Mouse (Mus musculus) left cerebral cortex, postnatal 25 days (tissue): Measurements from ENCODE around the gene A630095N17Rik. TPM values are rescaled to one million over a fixed set of nuclear protein-coding genes. Genes with fewer than 3 reads are reported as not detected.

Experiments
- DNase-seq, 2 experiments: peaks; one replicate each; pipeline ENCODE4 v3.0.0; 2022; ENCODE audit warnings: low spot score in 2 of 2, mixed read lengths in 1 of 2
- intact Hi-C: fragments of 180-260 bp; cut with DNase I; formaldehyde crosslinking; loops from one replicate; pipeline ENCODE4 v1.15.1; 2025
- total RNA-seq, 2 experiments: library from RNA; stranded (reverse); gene quantifications; 2 replicates each; pipeline ENCODE4 v1.2.3; 2021

A630095N17Rik gene
- total RNA-seq, 2 experiments from 2014 or later: not detected

- peak; percentile 38 to 65 for DNase-seq
- intact Hi-C loops: no loop called here
Measured at GRCm38 (mm10) chr1:75217893-75218226, 14.0 kb downstream of the A630095N17Rik start.

- intact Hi-C loops: no loop called here
- no peak for DNase-seq
Measured at GRCm38 (mm10) chr1:75216797-75217585, 14.9 kb downstream of the A630095N17Rik start.

GRCm38 (mm10) chr1:75215785-75216184, 16.1 kb downstream of the A630095N17Rik start:
- DNase-seq: no peak
- intact Hi-C loops: no loop called here

DNA sequence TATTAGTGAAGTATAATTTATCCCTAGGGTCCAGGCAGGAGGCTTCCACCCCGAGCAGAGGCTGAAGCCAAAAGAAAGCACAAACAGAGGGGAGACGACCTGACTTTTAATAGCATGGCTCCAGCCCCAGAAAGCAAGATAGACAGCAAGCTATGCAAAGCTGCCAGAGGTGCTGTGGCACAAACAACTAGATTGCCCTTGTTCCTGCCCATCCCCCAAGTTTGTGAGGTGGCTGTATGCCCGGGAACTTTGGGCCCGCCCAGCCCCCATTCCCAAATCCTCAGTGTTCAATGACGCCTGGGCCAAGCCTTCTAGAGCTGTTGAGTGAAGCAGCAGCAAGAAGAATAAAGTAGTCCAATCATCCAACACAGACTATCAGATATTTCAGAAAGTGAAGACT, 17.0 kb downstream of the A630095N17Rik start:
- intact Hi-C loops: no loop called here
- DNase-seq: peak; percentile 41 to 69

GRCm38 (mm10) chr1:75214442-75214841, 17.5 kb downstream of the A630095N17Rik start:
- no peak for DNase-seq
- intact Hi-C loops: no loop called here

- intact Hi-C loops: no loop called here
- DNase-seq: no peak
Measured at GRCm38 (mm10) chr1:75213096-75213495, 18.8 kb downstream of the A630095N17Rik start.

DNA sequence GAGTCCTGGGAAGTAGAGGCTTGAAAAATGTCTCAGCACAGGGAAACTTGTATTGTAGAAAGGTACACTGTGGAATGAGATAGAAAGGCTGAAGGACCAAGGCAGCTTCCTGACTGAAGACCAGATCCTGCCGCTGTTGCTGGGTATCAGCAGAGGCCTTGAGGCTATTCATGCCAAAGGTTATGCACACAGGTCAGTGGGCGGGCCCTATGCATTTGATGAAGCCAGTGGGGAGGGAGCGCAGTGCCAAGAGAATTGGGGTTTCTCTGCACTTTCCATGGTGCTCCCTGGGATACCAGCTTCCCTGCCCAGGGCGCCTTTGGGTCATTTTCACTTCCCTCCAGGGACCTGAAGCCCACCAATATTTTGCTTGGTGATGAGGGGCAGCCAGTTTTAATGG, 19.4 kb downstream of the A630095N17Rik start:
- intact Hi-C loops: no loop called here
- DNase-seq: no peak

GRCm38 (mm10) chr1:75211141-75211708, 20.7 kb downstream of the A630095N17Rik start:
- intact Hi-C loops: loop anchor here (2.0 kb wide), 2 partner anchors 18 to 26 kb away; partner anchors contain the start of genes Ankzf1, Atg9a and Dnajb2
- no peak for DNase-seq

- DNase-seq: peak; percentile 96 to 98
- intact Hi-C loops: loop anchor here (2.0 kb wide), 2 partner anchors 18 to 26 kb away; partner anchors contain the start of genes Ankzf1, Atg9a and Dnajb2
Measured at GRCm38 (mm10) chr1:75210136-75211087, 21.5 kb downstream of the A630095N17Rik start, which contains the start of the genes Glb1l and Stk16. Gene Glb1l, minus strand, starts transcription at chr1:75210813. Gene Stk16, plus strand, starts transcription at chr1:75210838.

GRCm38 (mm10) chr1:75208967-75209678, 22.8 kb downstream of the A630095N17Rik start:
- DNase-seq: no peak
- intact Hi-C loops: no loop called here

GRCm38 (mm10) chr1:75201236-75201635, 30.7 kb downstream of the A630095N17Rik start:
- intact Hi-C loops: no loop called here
- no peak for DNase-seq

DNA sequence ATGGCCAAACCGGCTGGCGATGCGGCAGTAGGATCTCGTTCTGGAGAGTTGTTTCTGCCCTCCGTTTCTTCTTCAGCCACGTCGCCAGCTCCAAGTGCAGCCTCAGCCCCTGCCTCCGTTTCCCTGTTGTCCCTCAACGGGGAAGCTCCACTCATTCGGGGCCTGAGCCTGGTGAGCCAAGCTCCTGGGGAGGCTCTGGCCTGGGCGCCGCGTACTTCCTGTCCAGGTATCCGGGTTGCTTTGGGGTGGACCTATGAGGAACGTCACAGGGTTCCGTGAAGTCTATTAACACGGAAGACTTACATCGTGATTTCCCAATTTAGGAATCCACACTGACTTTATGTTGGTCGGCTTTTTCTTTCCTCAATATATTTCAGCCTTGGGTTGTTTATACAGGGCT, 39.5 kb downstream of the A630095N17Rik start:
- intact Hi-C loops: loop anchor here (2.0 kb wide), 1 partner anchor 18 kb away; the partner anchor contains the start of genes Glb1l and Stk16
- DNase-seq: peak; percentile 36 to 56

DNA sequence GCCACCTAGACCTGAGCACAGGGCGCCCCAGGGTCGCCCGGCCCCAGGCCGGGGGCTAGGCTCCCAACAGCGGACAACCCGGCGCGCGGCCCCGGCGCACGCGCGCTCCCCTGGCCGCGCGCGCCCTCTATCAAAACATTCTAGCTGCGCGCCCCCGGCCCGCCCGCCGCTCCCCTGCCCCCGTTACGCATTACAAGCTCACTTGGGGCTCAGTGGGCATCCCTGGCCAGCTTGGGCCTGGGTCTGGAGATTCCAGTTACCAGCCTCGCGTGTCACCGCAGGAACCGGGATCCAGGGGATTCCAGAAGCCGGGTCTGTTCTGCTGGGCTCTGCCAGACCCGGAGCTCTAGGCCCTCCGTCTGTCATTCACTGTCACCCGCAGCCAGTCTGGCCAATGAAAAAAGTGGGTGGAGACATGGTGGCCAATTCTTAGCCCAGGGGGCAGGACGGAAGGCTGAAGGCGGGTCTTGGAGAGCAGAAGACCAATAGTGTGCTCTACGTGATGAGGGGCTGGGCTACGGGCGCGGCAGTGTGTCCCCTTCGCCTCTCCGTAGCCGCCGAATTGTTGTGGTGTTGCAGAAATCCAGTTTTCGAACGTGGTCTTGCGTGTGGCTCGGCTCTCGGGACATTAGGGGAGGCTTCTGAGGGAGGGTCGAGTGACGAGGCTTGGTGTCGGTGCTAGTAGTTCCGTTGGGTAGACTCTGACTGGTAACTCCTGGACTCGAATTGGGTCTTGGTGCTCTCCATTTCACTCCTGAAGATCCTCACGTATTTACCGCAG, 40.1 kb downstream of the A630095N17Rik start, which contains the start of the genes Ankzf1 and Atg9a:
TSS of gene Ankzf1 (plus strand) at position 530 of the 781 bp plus-strand sequence.
TSS of gene Atg9a (minus strand) at position 575 of the 781 bp plus-strand sequence.
- intact Hi-C loops: loop anchor here (2.0 kb wide), 1 partner anchor 19 kb away; the partner anchor contains the start of genes Glb1l and Stk16
- peak; percentile 95 to 99 for DNase-seq

GRCm38 (mm10) chr1:75191258-75191621, 40.7 kb downstream of the A630095N17Rik start:
- DNase-seq: no peak
- intact Hi-C loops: no loop called here

- intact Hi-C loops: no loop called here
- no peak for DNase-seq
Measured at GRCm38 (mm10) chr1:75190577-75190976, 41.3 kb downstream of the A630095N17Rik start.

GRCm38 (mm10) chr1:75187914-75188483, 43.9 kb downstream of the A630095N17Rik start:
- DNase-seq: no peak
- intact Hi-C loops: no loop called here

DNA sequence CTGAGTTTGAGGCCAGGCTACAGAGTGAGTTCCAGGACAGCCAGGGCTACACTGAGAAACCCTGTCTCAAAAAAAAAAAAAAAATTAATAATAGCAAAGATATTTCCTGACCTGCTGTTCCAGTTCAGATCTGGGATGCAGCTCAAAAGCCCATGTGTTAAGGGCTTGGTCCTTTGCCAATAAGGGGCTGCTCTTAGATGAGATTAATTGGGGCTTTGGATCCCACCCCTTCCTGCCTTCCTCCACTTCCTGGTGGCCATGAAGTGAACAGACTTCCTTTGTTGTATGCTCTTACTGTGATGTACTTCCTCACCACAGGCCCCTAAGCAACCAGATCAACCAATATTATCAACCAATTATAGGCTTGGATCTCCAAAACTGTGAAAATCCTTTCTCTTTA, 44.8 kb downstream of the A630095N17Rik start:
- intact Hi-C loops: no loop called here
- no peak for DNase-seq

DNA sequence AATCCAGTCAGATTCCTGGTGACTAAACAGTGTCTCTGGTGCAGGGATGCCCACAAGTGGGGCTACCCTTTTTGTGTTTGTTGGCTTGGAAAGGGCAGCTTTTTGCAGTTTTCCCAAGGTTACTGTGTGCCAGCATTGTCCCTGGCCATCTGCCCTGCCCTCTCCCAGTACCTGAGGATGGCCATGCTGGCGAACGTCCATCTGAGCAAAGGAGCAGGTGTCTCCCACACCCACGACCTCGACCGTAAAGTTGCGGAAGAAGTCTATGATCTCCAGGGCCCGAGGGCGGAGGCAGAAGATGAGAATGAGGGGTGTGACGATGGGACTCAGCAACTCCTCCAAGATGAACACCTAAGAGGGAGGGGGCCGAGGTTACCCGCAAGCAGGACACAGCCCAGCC, 46.4 kb downstream of the A630095N17Rik start:
- intact Hi-C loops: no loop called here
- DNase-seq: no peak
